Mouse (Mus musculus): ENCODE measurements around the gene Atg7. TPM values are rescaled to one million over a fixed set of nuclear protein-coding genes. Genes with fewer than 3 reads are reported as not detected.
A peak's percentile ranks its signal among the peaks of the same experiment; 100 is the strongest.

Gene Atg7
- polyA plus RNA-seq, 1 experiment from 2014 or later = 25.0 TPM

- Histone ChIP-seq H3K4me1 (replicated peaks) (peaks cover 7% of the 10 kb centered on the region), H3K9me3 (no peaks in the 10 kb centered on the region; the same call in 1 of the 2 replicates), H3K36me3 (peaks cover 18% of the 10 kb centered on the region; the same call in 1 of the 2 replicates), H3K27ac (no peak overlapping the region), H3K4me3 (no peak overlapping the region), H3K27me3 (ENCODE audit: insufficient read depth, poor library complexity, severe bottlenecking) (peaks cover 8% of the 10 kb centered on the region; the same call in 1 of the 2 replicates)
- WGBS = 92% methylated on average over 8 of the region's 8 CpGs
- no peak for DNase-seq (ENCODE audit: low spot score)
Observed at GRCm38 (mm10) chr6:114743126-114743525, 100.2 kb downstream of the Atg7 start.

- Histone ChIP-seq H3K4me1 (replicated peaks) (no peaks in the 10 kb centered on the region), H3K27ac (no peak overlapping the region), H3K4me3 (no peak overlapping the region), H3K36me3 (peaks cover 18% of the 10 kb centered on the region; the same call in 1 of the 2 replicates), H3K9me3 (no peaks in the 10 kb centered on the region; the same call in 1 of the 2 replicates), H3K27me3 (ENCODE audit: insufficient read depth, poor library complexity, severe bottlenecking) (peaks cover 5% of the 10 kb centered on the region; the same call in 1 of the 2 replicates)
- WGBS = 71% methylated on average over 2 of the region's 2 CpGs
- DNase-seq (ENCODE audit: low spot score) = no peak
Observed at GRCm38 (mm10) chr6:114743845-114744244, 100.9 kb downstream of the Atg7 start.

GRCm38 (mm10) chr6:114746439-114746974, 103.6 kb downstream of the Atg7 start:
- H3K4me1 ChIP-seq (replicated peaks) = no peaks in the 10 kb centered on the region
- no peak overlapping the region for H3K27ac ChIP-seq
- no peak overlapping the region for H3K4me3 ChIP-seq
- H3K36me3 ChIP-seq = peaks cover 3% of the 10 kb centered on the region; the same call in 1 of the 2 replicates
- 82% methylated on average over 7 of the region's 7 CpGs for WGBS
- H3K27me3 ChIP-seq (ENCODE audit: insufficient read depth, poor library complexity, severe bottlenecking) = no peaks in the 10 kb centered on the region
- H3K9me3 ChIP-seq = no peaks in the 10 kb centered on the region; the same call in 1 of the 2 replicates
- DNase-seq (ENCODE audit: low spot score) = no peak

- 95% methylated on average over 3 of the region's 3 CpGs for WGBS
- DNase-seq (ENCODE audit: low spot score) = no peak
- Histone ChIP-seq H3K4me3 (no peak overlapping the region), H3K27ac (no peak overlapping the region), H3K36me3 (no peaks in the 10 kb centered on the region), H3K9me3 (no peaks in the 10 kb centered on the region), H3K27me3 (ENCODE audit: insufficient read depth, poor library complexity, severe bottlenecking) (no peaks in the 10 kb centered on the region), H3K4me1 (replicated peaks) (no peaks in the 10 kb centered on the region)
Observed at GRCm38 (mm10) chr6:114748419-114748818, 105.5 kb downstream of the Atg7 start.

- no peak for DNase-seq (ENCODE audit: low spot score)
- WGBS = 94% methylated on average over 3 of the region's 3 CpGs
- Histone ChIP-seq H3K4me3 (no peak overlapping the region), H3K4me1 (replicated peaks) (no peaks in the 10 kb centered on the region), H3K27ac (no peak overlapping the region), H3K27me3 (ENCODE audit: insufficient read depth, poor library complexity, severe bottlenecking) (no peaks in the 10 kb centered on the region), H3K36me3 (no peaks in the 10 kb centered on the region), H3K9me3 (no peaks in the 10 kb centered on the region)
Observed at GRCm38 (mm10) chr6:114748882-114749281, 106.0 kb downstream of the Atg7 start.

- Histone ChIP-seq H3K4me3 (no peak overlapping the region), H3K36me3 (no peaks in the 10 kb centered on the region), H3K27ac (no peak overlapping the region), H3K9me3 (no peaks in the 10 kb centered on the region), H3K4me1 (replicated peaks) (no peaks in the 10 kb centered on the region), H3K27me3 (ENCODE audit: insufficient read depth, poor library complexity, severe bottlenecking) (no peaks in the 10 kb centered on the region)
- DNase-seq (ENCODE audit: low spot score) = no peak
- WGBS = 80% methylated on average over 7 of the region's 7 CpGs
Observed at GRCm38 (mm10) chr6:114758795-114759194, 115.9 kb downstream of the Atg7 start.

DNA sequence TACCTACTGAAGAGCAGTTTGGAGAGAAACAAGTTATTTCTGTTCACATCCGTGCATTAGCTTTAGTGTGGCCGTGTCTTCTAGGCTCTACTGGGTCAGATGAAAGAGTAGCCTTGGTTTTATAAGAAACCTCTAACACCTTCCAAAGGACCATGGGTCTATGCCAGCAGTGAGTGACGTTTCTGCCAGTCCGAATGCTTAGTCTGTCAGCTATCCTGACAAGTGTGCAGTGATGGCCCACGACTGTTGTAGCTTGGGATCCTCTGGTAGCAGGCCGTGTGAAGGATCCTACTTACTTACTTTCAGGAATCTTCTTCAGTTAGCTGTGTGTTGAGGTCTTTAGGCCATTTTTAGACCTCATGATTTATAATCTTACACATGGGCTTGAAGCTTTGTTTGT, 123.4 kb downstream of the Atg7 start:
- no peak for DNase-seq (ENCODE audit: low spot score)
- Histone ChIP-seq H3K27me3 (ENCODE audit: insufficient read depth, poor library complexity, severe bottlenecking) (no peaks in the 10 kb centered on the region), H3K4me3 (no peak overlapping the region), H3K4me1 (replicated peaks) (no peaks in the 10 kb centered on the region), H3K36me3 (no peaks in the 10 kb centered on the region), H3K9me3 (no peaks in the 10 kb centered on the region), H3K27ac (no peak overlapping the region)
- 90% methylated on average over 6 of the region's 6 CpGs for WGBS

DNA sequence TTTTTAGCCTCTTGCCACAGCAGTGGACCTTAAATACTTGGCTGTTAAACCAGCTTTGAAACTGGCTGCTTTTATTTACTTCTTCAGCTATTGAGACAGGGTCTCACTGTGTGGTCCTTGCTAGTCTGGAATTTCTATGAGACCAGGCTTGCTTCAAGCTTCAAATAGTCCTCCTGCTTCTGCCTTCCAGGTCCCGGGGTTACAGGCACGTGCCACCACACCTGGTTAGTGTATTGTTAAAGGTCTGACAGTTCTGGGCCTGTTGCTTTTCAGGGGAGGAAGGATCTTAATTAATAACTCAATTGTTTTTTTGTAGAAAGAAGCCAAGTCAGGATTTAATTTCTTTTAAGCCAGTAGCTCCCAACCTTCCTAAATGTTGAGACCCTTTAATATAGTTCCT, 124.8 kb downstream of the Atg7 start:
- Histone ChIP-seq H3K27me3 (ENCODE audit: insufficient read depth, poor library complexity, severe bottlenecking) (no peaks in the 10 kb centered on the region), H3K4me3 (no peak overlapping the region), H3K9me3 (no peaks in the 10 kb centered on the region), H3K36me3 (no peaks in the 10 kb centered on the region), H3K27ac (no peak overlapping the region), H3K4me1 (replicated peaks) (no peaks in the 10 kb centered on the region)
- 83% methylated on average over 2 of the region's 2 CpGs for WGBS
- no peak for DNase-seq (ENCODE audit: low spot score)

- no peaks in the 10 kb centered on the region for H3K4me1 ChIP-seq (replicated peaks)
- no peaks in the 10 kb centered on the region for H3K27me3 ChIP-seq (ENCODE audit: insufficient read depth, poor library complexity, severe bottlenecking)
- H3K9me3 ChIP-seq = no peaks in the 10 kb centered on the region
- H3K27ac ChIP-seq = no peak overlapping the region
- no peaks in the 10 kb centered on the region for H3K36me3 ChIP-seq
- no peak overlapping the region for H3K4me3 ChIP-seq
- 88% methylated on average over 2 of the region's 2 CpGs for WGBS
- DNase-seq (ENCODE audit: low spot score) = no peak
Observed at GRCm38 (mm10) chr6:114770337-114770736, 127.4 kb downstream of the Atg7 start.

DNA sequence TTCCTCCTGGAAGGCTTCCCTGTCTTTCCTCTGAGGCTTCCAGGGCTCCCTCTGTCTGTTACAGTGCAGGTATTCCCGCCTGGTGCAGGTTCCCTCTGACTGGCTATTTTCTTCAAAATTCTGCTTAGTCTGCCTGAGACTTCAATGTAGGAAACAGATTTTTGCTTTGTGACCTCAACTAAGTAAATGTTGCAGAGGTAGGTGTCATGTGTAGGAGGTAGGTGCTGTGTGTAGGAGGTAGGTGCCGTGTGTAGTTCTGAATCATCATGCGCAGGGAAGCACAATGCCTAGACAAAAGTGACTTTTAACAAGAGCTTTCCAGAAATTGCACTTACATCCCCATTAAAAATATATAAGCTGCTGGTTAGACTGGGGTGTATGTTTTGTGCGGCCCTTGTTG, 128.6 kb downstream of the Atg7 start:
- no peaks in the 10 kb centered on the region for H3K36me3 ChIP-seq
- WGBS = 82% methylated on average over 4 of the region's 4 CpGs
- H3K9me3 ChIP-seq = no peaks in the 10 kb centered on the region
- H3K4me1 ChIP-seq (replicated peaks) = no peaks in the 10 kb centered on the region
- no peak overlapping the region for H3K27ac ChIP-seq
- no peaks in the 10 kb centered on the region for H3K27me3 ChIP-seq (ENCODE audit: insufficient read depth, poor library complexity, severe bottlenecking)
- H3K4me3 ChIP-seq = no peak overlapping the region
- DNase-seq (ENCODE audit: low spot score) = no peak

GRCm38 (mm10) chr6:114775210-114775609, 132.3 kb downstream of the Atg7 start:
- no peak overlapping the region for H3K27ac ChIP-seq
- H3K9me3 ChIP-seq = no peaks in the 10 kb centered on the region
- H3K36me3 ChIP-seq = no peaks in the 10 kb centered on the region
- H3K4me3 ChIP-seq = no peak overlapping the region
- DNase-seq (ENCODE audit: low spot score) = no peak
- no peaks in the 10 kb centered on the region for H3K27me3 ChIP-seq (ENCODE audit: insufficient read depth, poor library complexity, severe bottlenecking)
- 93% methylated on average over 5 of the region's 5 CpGs for WGBS
- H3K4me1 ChIP-seq (replicated peaks) = peaks cover 17% of the 10 kb centered on the region

DNA sequence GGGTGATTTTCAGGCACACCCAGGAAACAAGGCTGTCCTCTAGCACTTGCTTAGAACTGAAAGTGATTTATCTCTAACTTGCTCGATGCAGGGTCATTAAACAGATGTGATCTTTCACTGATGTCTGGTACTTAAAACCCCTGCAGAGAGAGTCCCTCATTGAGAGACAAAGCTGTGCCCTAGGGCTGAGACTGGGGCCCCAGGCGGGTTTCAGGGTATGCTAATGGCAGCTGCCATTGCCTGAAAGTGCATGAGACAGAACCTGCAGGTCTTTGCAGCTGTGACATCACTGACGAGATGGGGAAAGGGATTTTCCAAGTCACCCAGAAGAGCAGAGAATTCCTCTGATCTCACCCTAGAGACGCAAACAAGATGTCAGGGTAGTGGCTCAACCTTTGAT, 135.0 kb downstream of the Atg7 start:
- 17% methylated on average over 4 of the region's 4 CpGs for WGBS
- peak overlapping the region; percentile 56; the same call in 1 of the 2 replicates for H3K27ac ChIP-seq

GRCm38 (mm10) chr6:114778650-114779049, 135.8 kb downstream of the Atg7 start:
- Histone ChIP-seq H3K27ac (peak overlapping the region; percentile 29; the same call in 1 of the 2 replicates), H3K27me3 (ENCODE audit: insufficient read depth, poor library complexity, severe bottlenecking) (no peaks in the 10 kb centered on the region), H3K4me3 (no peak overlapping the region), H3K4me1 (replicated peaks) (peaks cover 44% of the 10 kb centered on the region), H3K36me3 (no peaks in the 10 kb centered on the region), H3K9me3 (no peaks in the 10 kb centered on the region)
- no peak for DNase-seq (ENCODE audit: low spot score)
- WGBS = 60% methylated on average over 8 of the region's 8 CpGs

More for the DNA sequence above, 135.0 kb downstream of the Atg7 start:
- Histone ChIP-seq H3K36me3 (no peaks in the 10 kb centered on the region), H3K9me3 (no peaks in the 10 kb centered on the region), H3K4me3 (no peak overlapping the region), H3K4me1 (replicated peaks) (peaks cover 43% of the 10 kb centered on the region), H3K27me3 (ENCODE audit: insufficient read depth, poor library complexity, severe bottlenecking) (no peaks in the 10 kb centered on the region)
- no peak for DNase-seq (ENCODE audit: low spot score)

GRCm38 (mm10) chr6:114780583-114780982, 137.7 kb downstream of the Atg7 start:
- DNase-seq (ENCODE audit: low spot score) = no peak
- peaks cover 44% of the 10 kb centered on the region for H3K4me1 ChIP-seq (replicated peaks)
- no peaks in the 10 kb centered on the region for H3K9me3 ChIP-seq
- no peak overlapping the region for H3K27ac ChIP-seq
- H3K36me3 ChIP-seq = no peaks in the 10 kb centered on the region
- H3K27me3 ChIP-seq (ENCODE audit: insufficient read depth, poor library complexity, severe bottlenecking) = no peaks in the 10 kb centered on the region
- H3K4me3 ChIP-seq = no peak overlapping the region
- WGBS = 80% methylated on average over 2 of the region's 2 CpGs

Data from hindbrain, embryonic 10.5 days (tissue).